Mouse (Mus musculus): ENCODE results near the gene Rsph1.
"Not testable (repeated sequence)": the region's sequence is repeated elsewhere in the genome, so short reads cannot be mapped to it uniquely, and the experiment has no call there.

Gene Rsph1

GRCm38 (mm10) chr17:31273631-31274030 is 3.6 kb downstream of the Rsph1 start:
- DNase-seq: no peak

DNA sequence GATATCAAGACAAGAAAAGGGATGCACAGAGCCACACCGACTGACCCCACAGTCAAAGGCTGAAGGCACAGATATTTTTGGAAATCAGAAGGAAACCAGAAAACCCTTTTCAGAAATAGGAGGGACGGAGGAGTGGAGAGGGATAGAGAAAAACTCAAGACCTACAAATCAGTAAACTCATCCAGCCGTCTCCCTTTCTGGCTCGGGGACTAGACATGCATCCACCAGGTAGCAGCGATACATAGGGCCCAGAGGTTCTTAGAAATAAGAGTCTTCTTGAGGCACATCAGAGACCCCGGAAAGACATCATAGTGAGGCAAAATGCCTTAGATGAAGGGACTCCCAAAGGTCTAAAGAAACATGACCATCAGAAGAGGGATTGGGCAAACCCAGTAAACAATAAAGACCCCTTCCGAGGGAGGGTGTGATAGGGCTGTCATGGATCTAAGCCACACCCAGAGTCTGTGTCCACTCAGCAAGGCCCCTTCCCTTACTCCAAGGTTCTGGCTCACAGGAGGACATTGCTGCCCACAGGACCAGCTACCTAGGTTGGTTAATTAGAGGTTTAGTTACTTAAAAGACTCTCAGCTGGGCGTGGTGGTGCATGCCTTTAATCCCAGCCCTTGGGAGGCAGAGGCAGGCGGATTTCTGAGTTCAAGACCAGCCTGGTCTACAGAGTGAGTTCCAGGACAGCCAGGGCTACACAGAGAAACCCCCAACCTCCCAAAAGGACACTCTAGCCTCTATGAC is 4.6 kb downstream of the Rsph1 start:
- DNase-seq: no peak

DNA sequence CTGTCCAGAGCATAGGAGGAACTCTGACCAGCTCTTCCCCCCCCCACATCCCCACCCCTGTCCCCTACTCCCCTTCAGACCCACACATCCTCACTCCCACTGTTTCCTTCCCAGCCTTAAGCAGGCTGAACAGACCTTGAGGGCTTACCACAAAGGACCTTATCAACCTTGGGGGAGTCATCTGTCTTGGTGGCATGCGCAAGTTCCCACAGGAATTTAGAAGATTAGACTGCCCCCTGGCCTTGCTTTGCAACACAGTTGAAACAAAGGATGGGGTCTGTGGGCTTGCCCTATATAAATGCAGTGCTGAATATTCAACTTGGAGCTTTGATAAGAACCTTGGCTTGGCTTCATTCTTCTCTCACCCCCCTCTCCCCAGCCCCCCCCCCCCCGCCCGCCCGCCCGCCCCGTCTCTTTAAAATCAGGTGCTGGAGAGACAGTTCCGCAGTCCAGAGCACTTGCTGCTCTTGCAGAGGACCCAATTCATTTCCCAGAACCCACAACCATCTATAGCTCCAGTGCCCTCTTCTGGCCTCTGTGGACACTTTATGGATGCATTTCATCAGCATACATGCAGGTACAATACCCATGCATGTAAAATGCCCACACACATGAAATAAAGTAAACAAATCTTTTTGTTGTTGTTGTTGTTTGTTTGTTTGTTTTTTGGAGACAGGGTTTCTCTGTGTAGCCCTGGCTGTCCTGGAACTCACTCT is 5.9 kb downstream of the Rsph1 start:
- DNase-seq: no peak

DNA sequence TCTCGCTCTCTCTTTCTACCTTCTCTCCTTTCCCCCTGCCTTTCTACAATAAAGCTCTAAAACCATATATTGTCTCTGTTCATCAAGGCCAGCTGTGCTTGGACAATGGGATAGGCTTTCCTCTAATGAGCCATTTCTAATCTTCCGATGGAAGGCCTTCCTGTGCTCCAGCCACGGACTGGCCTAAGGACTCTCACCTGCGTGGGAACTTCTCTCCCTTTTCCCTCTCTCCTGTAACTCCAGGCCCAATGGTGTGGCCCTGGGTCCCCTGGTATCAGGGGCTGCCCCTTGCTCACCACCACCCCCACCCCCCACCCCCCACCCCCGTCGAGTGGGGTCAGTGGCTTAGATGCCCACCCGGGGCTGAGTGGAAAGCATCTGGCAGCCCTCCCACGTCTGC is 6.4 kb downstream of the Rsph1 start:
- not testable (repeated sequence) for DNase-seq

DNA sequence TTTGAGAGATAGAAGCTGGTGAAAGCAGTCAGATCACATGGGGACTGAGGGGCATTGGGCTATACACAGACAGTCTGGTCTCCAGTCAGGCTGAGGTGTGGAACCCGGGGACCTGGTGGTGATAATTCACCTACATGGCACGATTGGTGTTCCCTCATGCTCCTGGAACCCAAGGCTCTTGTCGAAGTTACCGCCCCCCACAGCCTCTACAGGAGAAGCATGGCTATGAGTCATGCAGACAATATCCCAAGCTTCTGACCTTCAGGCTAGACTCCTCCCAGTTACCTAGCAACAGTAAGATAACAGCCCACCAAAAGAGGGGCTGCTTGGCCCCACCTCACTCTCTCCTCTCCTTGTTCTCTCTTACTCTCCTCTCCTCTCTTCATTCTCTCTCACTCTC is 6.9 kb downstream of the Rsph1 start:
- DNase-seq: no peak

GRCm38 (mm10) chr17:31269761-31270160 is 7.4 kb downstream of the Rsph1 start:
- DNase-seq: no peak

- no peak for DNase-seq
Observed at GRCm38 (mm10) chr17:31268016-31268415, 9.2 kb downstream of the Rsph1 start.

DNA sequence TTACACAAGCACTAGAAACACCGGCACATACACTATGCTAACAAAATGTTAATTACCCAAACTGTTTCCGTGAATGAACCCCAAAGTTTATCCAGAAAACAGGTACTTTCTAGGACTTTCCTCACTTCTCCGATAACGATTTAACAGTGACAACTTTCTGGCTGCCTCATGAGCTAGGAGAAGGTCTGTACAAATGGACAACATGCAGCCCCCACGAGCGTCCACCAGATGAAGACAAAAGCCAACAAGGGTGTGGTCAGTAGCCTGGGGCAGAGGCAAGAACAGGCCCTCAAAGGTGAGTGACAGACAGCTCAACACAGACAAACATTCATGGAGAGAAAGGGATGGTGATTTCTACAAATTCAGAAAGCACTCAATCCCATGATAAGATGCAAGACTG is 9.6 kb downstream of the Rsph1 start:
- DNase-seq: no peak

DNA sequence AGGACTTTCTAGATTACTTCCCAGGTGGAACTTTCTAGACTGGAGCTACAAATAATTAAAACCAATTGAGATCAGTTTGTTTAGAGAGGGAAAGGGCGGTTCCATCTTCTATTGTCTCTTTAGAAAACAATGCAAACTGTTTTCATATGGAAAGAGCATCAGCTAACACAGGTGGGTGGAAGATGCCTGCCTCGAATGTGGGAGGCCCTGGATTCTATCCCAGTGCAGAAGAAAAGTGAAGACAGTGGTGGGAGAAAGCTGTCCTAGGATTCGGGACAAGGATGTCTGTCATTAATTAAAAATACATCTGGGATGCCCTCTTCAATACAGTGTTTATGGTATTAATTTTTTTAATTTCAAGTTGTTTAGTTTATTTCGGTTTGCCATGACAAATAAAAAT is 10.0 kb downstream of the Rsph1 start:
- no peak for DNase-seq

DNA sequence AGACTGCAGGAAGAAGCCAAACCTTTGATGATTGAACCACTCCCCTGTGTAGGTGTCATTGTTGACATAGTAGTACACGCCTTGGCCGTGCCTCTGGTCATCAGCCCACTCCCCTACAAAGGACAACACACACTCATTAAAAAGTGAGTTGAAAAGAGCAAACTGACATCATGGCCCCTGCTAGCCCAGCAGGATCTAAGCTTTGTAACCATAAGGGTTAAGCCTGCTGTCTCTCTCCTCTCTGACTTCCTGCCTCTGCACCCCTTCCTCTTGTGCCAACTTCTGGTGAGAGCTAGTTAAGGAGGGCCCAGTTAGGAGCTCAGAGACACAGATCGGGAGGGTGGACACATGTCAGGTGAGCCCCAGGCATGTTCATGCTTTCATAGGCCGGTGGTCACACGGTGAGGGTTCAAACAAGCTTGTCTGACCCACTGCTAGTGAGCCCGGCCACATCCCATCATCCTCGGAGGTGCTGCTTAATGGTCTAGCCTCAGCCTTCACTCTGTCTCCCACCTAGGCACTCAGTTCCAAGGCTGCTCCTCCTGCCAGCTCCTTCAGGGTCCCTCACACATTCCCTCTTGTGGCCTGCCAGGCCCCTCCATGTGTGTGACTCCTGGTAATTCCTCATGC is 10.7 kb downstream of the Rsph1 start:
- no peak for DNase-seq

DNA sequence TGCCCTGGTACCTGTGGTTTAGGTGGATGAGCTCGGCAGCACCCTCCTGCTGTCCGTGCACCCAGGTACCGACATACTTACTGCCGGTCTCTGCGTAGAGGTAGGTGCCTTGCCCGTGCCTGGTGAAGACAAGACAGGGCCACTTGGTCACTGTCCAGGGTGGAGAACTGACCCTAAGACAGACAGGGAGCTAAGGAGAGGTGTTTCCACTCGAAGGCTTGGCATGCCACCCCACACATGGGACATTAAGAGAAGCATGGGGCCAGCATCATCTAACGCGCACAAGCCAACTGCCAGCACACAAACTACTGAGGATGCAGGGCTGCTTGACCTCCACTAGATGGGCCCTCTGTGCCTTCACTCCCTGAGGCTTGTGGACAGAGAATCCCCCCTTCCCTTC is 11.4 kb downstream of the Rsph1 start:
- DNase-seq: no peak

GRCm38 (mm10) chr17:31265171-31265572 is 12.0 kb downstream of the Rsph1 start:
- no peak for DNase-seq

DNA sequence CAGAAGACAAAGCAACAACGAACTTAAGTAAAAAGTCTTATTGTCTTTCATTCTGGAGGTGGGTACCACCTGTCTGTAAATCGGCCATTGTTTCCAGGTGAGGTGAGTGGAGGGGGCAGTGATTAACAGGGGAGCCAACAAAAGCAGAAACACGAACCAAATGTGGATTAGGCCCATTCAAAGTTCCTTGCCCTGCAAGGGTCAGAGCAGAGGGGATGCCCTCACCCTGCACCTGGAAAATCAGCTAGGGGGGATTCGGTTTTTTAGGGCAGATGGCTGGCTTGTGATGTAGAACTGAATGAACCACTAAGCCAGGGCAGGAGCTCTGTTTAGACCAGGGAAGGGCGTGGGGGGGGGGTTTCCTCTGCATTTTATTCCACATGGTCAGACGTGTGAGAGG is 12.8 kb downstream of the Rsph1 start:
- no peak for DNase-seq

DNA sequence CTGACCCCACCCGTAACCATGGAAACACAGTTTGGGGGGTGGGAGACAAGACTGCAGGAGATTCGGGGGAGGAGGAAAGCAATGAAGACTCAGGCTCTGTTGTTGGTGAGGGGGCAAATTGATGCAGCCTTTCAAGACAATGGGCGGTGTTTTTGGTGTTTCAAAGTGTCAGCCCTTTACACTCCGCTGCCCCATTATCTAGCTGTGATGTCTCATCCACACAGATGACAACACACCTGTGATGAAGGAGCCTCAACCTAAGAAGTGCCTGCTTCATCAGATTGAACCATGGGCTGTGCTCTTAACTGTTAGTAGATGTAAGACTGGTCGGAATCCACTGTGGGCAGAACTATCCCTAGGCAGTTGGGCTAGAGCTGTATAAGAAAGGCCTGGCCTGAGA is 13.4 kb downstream of the Rsph1 start:
- DNase-seq: no peak

- DNase-seq: no peak
Observed at GRCm38 (mm10) chr17:31262715-31263114, 14.5 kb downstream of the Rsph1 start.

DNA sequence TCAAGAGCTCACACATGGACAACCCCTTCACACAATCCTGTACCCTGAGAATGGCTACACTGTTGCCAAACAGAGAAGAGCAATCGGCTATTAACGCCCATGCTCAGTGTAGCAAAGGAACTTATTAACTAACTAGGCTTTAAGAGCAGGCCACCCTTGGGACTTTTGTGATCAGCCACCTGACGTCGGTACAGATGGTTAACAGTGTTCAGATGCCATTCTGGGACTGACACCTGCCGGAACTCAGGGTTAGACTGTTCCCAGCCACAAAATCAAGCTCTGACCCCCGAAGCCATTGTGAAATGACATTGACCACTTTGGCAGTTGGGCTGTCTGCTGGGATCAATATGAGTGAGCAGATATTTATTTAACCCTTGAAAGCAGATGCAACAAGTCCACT is 15.8 kb downstream of the Rsph1 start:
- no peak for DNase-seq

DNA sequence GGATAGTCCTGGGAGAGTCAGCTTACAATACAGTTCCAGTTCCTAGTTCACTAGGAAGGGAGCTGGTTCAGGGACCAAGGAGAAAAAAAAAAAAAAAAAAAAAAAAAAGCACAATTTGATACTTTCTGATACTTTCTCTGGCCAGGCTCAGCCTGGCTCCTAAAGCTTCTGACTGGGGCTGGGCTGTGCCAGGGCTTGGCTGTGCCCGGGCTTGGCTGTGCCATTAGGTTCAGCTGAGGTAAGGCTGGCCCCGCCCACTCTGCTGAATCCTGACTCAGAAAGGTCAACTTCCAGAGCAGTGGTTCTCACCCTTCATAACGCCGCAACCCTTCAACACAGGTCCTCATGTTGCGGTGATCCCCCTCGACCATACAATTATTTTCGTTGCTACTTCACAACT is 16.8 kb downstream of the Rsph1 start:
- peak; percentile 69 to 77 for DNase-seq

GRCm38 (mm10) chr17:31259825-31260224 is 17.4 kb downstream of the Rsph1 start:
- DNase-seq: no peak

- DNase-seq: no peak
Observed at GRCm38 (mm10) chr17:31259145-31259544, 18.0 kb downstream of the Rsph1 start.

DNA sequence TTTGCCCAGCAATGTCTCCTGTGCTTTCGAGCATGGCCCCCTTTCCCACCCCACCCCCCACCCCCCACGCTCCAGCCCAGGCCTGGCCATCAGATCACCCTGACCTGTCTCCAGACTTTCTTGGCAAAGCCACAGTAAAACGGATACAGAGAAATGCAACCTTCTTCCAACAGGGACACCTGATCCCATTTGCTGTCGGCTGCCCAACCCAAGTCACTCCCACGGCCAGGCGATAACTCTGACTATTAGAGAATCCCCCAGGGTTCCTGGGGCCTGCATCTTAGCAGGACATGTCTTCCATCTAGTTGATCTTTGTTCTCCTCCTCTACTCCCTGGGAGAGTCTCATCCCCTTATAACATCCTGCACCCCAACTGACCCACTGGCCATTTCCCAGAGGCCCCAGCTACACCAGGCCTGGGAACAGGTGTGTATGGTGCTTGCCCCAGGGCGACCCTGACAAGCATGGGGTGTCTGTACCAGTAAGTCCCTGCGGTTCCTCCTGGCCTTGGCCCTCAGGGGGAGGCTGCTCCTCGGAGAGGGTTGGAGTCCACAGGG is 18.8 kb downstream of the Rsph1 start:
- no peak for DNase-seq

GRCm38 (mm10) chr17:31257898-31258297 is 19.3 kb downstream of the Rsph1 start:
- no peak for DNase-seq

DNA sequence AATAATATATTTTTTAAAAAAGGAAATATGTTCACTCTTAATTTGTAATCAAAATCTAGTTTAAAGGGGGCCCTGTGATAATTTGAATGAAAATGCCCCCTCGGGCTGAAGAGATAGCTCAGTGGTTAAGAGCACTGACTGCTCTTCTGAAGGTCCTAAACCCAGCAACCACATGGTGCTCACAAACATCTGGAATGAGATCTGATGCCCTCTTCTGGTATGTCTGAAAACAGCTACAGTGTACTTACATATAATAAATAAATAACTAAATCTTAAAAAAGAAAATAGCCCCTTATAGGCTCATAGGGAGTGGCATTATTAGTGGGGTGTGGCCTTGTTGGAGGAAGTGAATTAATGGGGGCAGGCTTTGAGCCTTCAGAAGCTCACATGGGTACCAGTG is 20.0 kb downstream of the Rsph1 start:
- no peak for DNase-seq

DNA sequence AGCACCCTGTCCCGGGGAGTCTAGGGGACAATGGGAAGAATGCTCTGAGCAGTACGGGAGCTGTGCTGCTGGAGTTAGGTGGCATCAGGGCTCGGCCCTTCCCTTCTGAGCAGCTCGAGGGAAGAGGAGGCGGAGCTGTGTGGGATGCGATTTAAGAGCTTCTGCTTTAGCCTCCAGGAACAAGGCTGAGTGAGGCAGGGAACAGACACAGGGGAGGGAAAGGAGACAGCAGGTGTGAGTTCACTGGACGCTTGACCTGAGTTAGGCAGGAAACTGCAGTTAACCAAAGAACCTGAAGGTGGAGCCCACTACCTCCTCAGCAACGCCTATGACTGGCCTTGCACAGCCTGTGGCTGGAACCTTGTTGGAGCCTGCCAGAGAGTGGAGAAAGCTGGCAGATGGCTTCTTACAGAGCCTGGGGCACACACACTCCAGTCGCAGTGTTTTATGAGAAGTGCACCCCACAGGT is 22.7 kb downstream of the Rsph1 start:
- peak; percentile 83 to 89 for DNase-seq

GRCm38 (mm10) chr17:31253951-31254350 is 23.2 kb downstream of the Rsph1 start:
- DNase-seq: no peak

Measured in kidney, postnatal 4 days (tissue).